Mouse (Mus musculus): ENCODE measurements around the gene 4921524J17Rik. TPM values are rescaled to one million over a fixed set of nuclear protein-coding genes. Genes with fewer than 3 reads are reported as not detected.

The 4921524J17Rik gene
- total RNA-seq (2021) (10 to 100 TPM; 18.3 to 22.5 TPM), polyA plus RNA-seq (2012; rRNA removed) (8.1 and 11.4 TPM in 2 replicates)
- long read RNA-seq, transcript 4921524J17Rik-201 (4 exons, 1,587 nt) = major isoform, 22 of 22 reads
- long read RNA-seq, partial matches to known transcripts = 0 of 22 reads
- long read RNA-seq, other reads (novel, unspliced or antisense) = 0 of 22 reads

- Histone ChIP-seq H3K27ac (peak within 1 kb of the TSS; percentile 87), H3K9ac (ENCODE audit: low read depth, low read length) (peak within 1 kb of the TSS; percentile 83), H3K27me3 (ENCODE audit: control insufficient read depth, insufficient read depth, low read length) (no peaks in the 10 kb centered on the region), H3K4me1 (ENCODE audit: control insufficient read depth, insufficient read depth, low read length) (peaks cover 3% of the 10 kb centered on the region), H3K4me3 (peak within 1 kb of the TSS; percentile 91), H3K36me3 (ENCODE audit: control insufficient read depth, insufficient read depth, low read length) (peaks cover 19% of the 10 kb centered on the region), H3K79me2 (replicated peaks; ENCODE audit: control insufficient read depth, insufficient read depth, low read length) (no peaks in the 10 kb centered on the region; the same call in 1 of the 2 replicates)
- under 1% methylated on average over 85 of the region's 85 CpGs for WGBS
- peak; percentile 98 to 99 for DNase-seq
- intact Hi-C loops (cut with DNase I) = loop anchor here (5.0 to 10.0 kb wide), 2 partner anchors 60 to 358 kb away; partner anchors contain the start of genes Dhps and Gpt2
- TF ChIP-seq EP300 (IDR thresholded peaks at IDR 0.05; ENCODE audit: insufficient read depth, low read depth, low read length) (no peak), POLR2A (IDR thresholded peaks at IDR 0.05; ENCODE audit: insufficient read depth, low read depth, low read length) (peak; percentile 91), CTCF (IDR thresholded peaks at IDR 0.05) (peak; percentile 17)
These were observed at the start of gene 4921524J17Rik for GRCm38 (mm10) chr8:85432168-85433016. Gene 4921524J17Rik (minus strand): TSS chr8:85432833.

- H3K4me3 ChIP-seq = no peak overlapping the region
- no peaks in the 10 kb centered on the region for H3K36me3 ChIP-seq (ENCODE audit: control insufficient read depth, insufficient read depth, low read length)
- intact Hi-C loops (cut with DNase I) = no loop called here
- WGBS = 70% methylated on average over 6 of the region's 6 CpGs
- DNase-seq = no peak
- H3K27me3 ChIP-seq (ENCODE audit: control insufficient read depth, insufficient read depth, low read length) = no peaks in the 10 kb centered on the region
- no peak for TF ChIP-seq POLR2A (IDR thresholded peaks at IDR 0.05; ENCODE audit: insufficient read depth, low read depth, low read length)
- TF ChIP-seq EP300 (IDR thresholded peaks at IDR 0.05; ENCODE audit: insufficient read depth, low read depth, low read length) = no peak
- no peak for TF ChIP-seq CTCF (IDR thresholded peaks at IDR 0.05)
- H3K4me1 ChIP-seq (ENCODE audit: control insufficient read depth, insufficient read depth, low read length) = no peaks in the 10 kb centered on the region; the same call in 1 of the 2 replicates
- no peak overlapping the region for H3K27ac ChIP-seq
- H3K79me2 ChIP-seq (replicated peaks; ENCODE audit: control insufficient read depth, insufficient read depth, low read length) = no peaks in the 10 kb centered on the region
- no peak overlapping the region for H3K9ac ChIP-seq (ENCODE audit: low read depth, low read length)
These were observed 49.8 kb upstream of the 4921524J17Rik start for GRCm38 (mm10) chr8:85482427-85482826.

GRCm38 (mm10) chr8:85481900-85482299, 49.3 kb upstream of the 4921524J17Rik start:
- Histone ChIP-seq H3K27me3 (ENCODE audit: control insufficient read depth, insufficient read depth, low read length) (no peaks in the 10 kb centered on the region), H3K4me1 (ENCODE audit: control insufficient read depth, insufficient read depth, low read length) (no peaks in the 10 kb centered on the region; the same call in 1 of the 2 replicates), H3K9ac (ENCODE audit: low read depth, low read length) (no peak overlapping the region), H3K36me3 (ENCODE audit: control insufficient read depth, insufficient read depth, low read length) (no peaks in the 10 kb centered on the region), H3K79me2 (replicated peaks; ENCODE audit: control insufficient read depth, insufficient read depth, low read length) (no peaks in the 10 kb centered on the region), H3K4me3 (0 out of 2 replicates have a peak overlapping the region, but pooled peaks have one; percentile 16), H3K27ac (no peak overlapping the region)
- WGBS = 26% methylated on average over 10 of the region's 10 CpGs
- intact Hi-C loops (cut with DNase I) = no loop called here
- DNase-seq = peak; percentile 31 to 55
- TF ChIP-seq POLR2A (IDR thresholded peaks at IDR 0.05; ENCODE audit: insufficient read depth, low read depth, low read length) = no peak
- TF ChIP-seq CTCF (IDR thresholded peaks at IDR 0.05) = no peak
- no peak for TF ChIP-seq EP300 (IDR thresholded peaks at IDR 0.05; ENCODE audit: insufficient read depth, low read depth, low read length)

GRCm38 (mm10) chr8:85479710-85480109, 47.1 kb upstream of the 4921524J17Rik start:
- whole genome bisulfite sequencing = 84% methylated on average over 2 of the region's 2 CpGs
- H3K4me1 ChIP-seq (ENCODE audit: control insufficient read depth, insufficient read depth, low read length) = no peaks in the 10 kb centered on the region; the same call in 1 of the 2 replicates
- H3K79me2 ChIP-seq (replicated peaks; ENCODE audit: control insufficient read depth, insufficient read depth, low read length) = no peaks in the 10 kb centered on the region
- H3K9ac ChIP-seq (ENCODE audit: low read depth, low read length) = no peak overlapping the region
- H3K36me3 ChIP-seq (ENCODE audit: control insufficient read depth, insufficient read depth, low read length) = no peaks in the 10 kb centered on the region
- no peak overlapping the region for H3K27ac ChIP-seq
- intact Hi-C loops (cut with DNase I) = no loop called here
- TF ChIP-seq EP300 (IDR thresholded peaks at IDR 0.05; ENCODE audit: insufficient read depth, low read depth, low read length) (no peak), CTCF (IDR thresholded peaks at IDR 0.05) (no peak), POLR2A (IDR thresholded peaks at IDR 0.05; ENCODE audit: insufficient read depth, low read depth, low read length) (no peak)
- no peak overlapping the region for H3K4me3 ChIP-seq
- no peaks in the 10 kb centered on the region for H3K27me3 ChIP-seq (ENCODE audit: control insufficient read depth, insufficient read depth, low read length)
- DNase-seq = no peak

- DNase-seq = no peak
- no peak overlapping the region for H3K9ac ChIP-seq (ENCODE audit: low read depth, low read length)
- H3K27me3 ChIP-seq (ENCODE audit: control insufficient read depth, insufficient read depth, low read length) = no peaks in the 10 kb centered on the region
- 71% methylated on average over 2 of the region's 2 CpGs for WGBS
- no peaks in the 10 kb centered on the region; the same call in 1 of the 2 replicates for H3K4me1 ChIP-seq (ENCODE audit: control insufficient read depth, insufficient read depth, low read length)
- TF ChIP-seq CTCF (IDR thresholded peaks at IDR 0.05) = no peak
- no peak for TF ChIP-seq POLR2A (IDR thresholded peaks at IDR 0.05; ENCODE audit: insufficient read depth, low read depth, low read length)
- TF ChIP-seq EP300 (IDR thresholded peaks at IDR 0.05; ENCODE audit: insufficient read depth, low read depth, low read length) = no peak
- no peaks in the 10 kb centered on the region for H3K79me2 ChIP-seq (replicated peaks; ENCODE audit: control insufficient read depth, insufficient read depth, low read length)
- intact Hi-C loops (cut with DNase I) = no loop called here
- H3K36me3 ChIP-seq (ENCODE audit: control insufficient read depth, insufficient read depth, low read length) = no peaks in the 10 kb centered on the region
- H3K27ac ChIP-seq = no peak overlapping the region
- no peak overlapping the region for H3K4me3 ChIP-seq
These were observed 45.8 kb upstream of the 4921524J17Rik start for GRCm38 (mm10) chr8:85478397-85478796.
